Mouse (Mus musculus) stomach, embryonic 16.5 days (tissue): ENCODE measurements at regions not wholly inside any gene's neighbourhood (a gene's known extent, or its start where the extent isn't known, plus 50 kb on each side); places are given as distances from the start of the nearest gene placed in this dataset.

Experiments
- ATAC-seq: fragments of 200-750 bp; cut with Nextera tagmentation; 2 replicates; pipeline ENCODE4 v1.8.0; 2017; ENCODE audit warnings: moderate number of reproducible peaks, moderate TSS enrichment; ENCODE audit not compliant: insufficient read depth, low FRiP score
- H3K27ac ChIP-seq: fragments of 300-500 bp; sonication (generic); 2 replicates; pipeline ENCODE4 v1.5.1; 2014; ENCODE audit warnings: low read length
- H3K27me3 ChIP-seq: fragments of 300-500 bp; sonication (generic); 2 replicates; pipeline ENCODE4 v1.6.1; 2014; ENCODE audit warnings: low read length, control low read depth, mixed read lengths; ENCODE audit not compliant: control insufficient read depth, insufficient read depth
- H3K36me3 ChIP-seq: fragments of 300-500 bp; sonication (generic); 2 replicates; pipeline ENCODE4 v1.6.1; 2014; ENCODE audit warnings: low read length; ENCODE audit not compliant: control insufficient read depth, insufficient read depth
- H3K4me1 ChIP-seq: fragments of 300-500 bp; sonication (generic); 2 replicates; pipeline ENCODE4 v1.6.1; 2014; ENCODE audit warnings: low read length, control low read depth, mixed read lengths; ENCODE audit not compliant: control insufficient read depth, insufficient read depth
- H3K4me2 ChIP-seq: fragments of 300-500 bp; sonication (generic); 2 replicates; pipeline ENCODE4 v1.6.1; 2014; ENCODE audit warnings: low read depth, low read length, mixed read lengths
- H3K4me3 ChIP-seq: fragments of 300-500 bp; sonication (generic); replicated peaks from 2 replicates; pipeline ENCODE4 v1.5.1; 2014; ENCODE audit warnings: mild to moderate bottlenecking, low read length
- H3K9ac ChIP-seq: fragments of 300-500 bp; sonication (generic); 2 replicates; pipeline ENCODE4 v1.6.1; 2014; ENCODE audit warnings: low read length
- H3K9me3 ChIP-seq: fragments of 300-500 bp; sonication (generic); replicated peaks from 2 replicates; pipeline ENCODE4 v1.6.1; 2016; ENCODE audit warnings: low read length, control low read depth; ENCODE audit not compliant: control insufficient read depth
- WGBS: fragments of 180-500 bp; shearing (Covaris S2); extraction: QIAGEN DNeasy Blood & Tissue Kit; methylation state at CpG from one replicate; pipeline ENCODE4 v1.1.7; 2014; 5-methylcytosine and 5-hydroxymethylcytosine counted together

GRCm38 (mm10) chrX:11735516-11736170 is 408.0 kb downstream of the H2al1j start:
- peaks cover 5% of the 10 kb centered on the region; the same call in 1 of the 2 replicates for H3K27me3 ChIP-seq
- H3K4me2 ChIP-seq = no peak overlapping the region
- no peaks in the 10 kb centered on the region for H3K36me3 ChIP-seq
- 36% methylated on average over 17 of the region's 17 CpGs for WGBS
- no peaks in the 10 kb centered on the region for H3K9me3 ChIP-seq
- H3K4me3 ChIP-seq = no peak overlapping the region
- peak; percentile 67; the same call in 1 of the 2 replicates for ATAC-seq
- no peak overlapping the region for H3K9ac ChIP-seq
- H3K4me1 ChIP-seq = peaks cover 6% of the 10 kb centered on the region; the same call in 1 of the 2 replicates
- peak overlapping the region; percentile 43 for H3K27ac ChIP-seq

- H3K4me1 ChIP-seq = peaks cover 6% of the 10 kb centered on the region; the same call in 1 of the 2 replicates
- no peak for ATAC-seq
- H3K36me3 ChIP-seq = no peaks in the 10 kb centered on the region
- H3K4me3 ChIP-seq = no peak overlapping the region
- no peak overlapping the region for H3K27ac ChIP-seq
- no peaks in the 10 kb centered on the region for H3K9me3 ChIP-seq
- H3K27me3 ChIP-seq = peaks cover 5% of the 10 kb centered on the region; the same call in 1 of the 2 replicates
- H3K9ac ChIP-seq = no peak overlapping the region
- WGBS = 70% methylated on average over 3 of the region's 3 CpGs
- no peak overlapping the region for H3K4me2 ChIP-seq
These were observed 408.9 kb downstream of the H2al1j start for GRCm38 (mm10) chrX:11736481-11736880.

- H3K36me3 ChIP-seq = no peaks in the 10 kb centered on the region
- H3K9me3 ChIP-seq = peaks cover 4% of the 10 kb centered on the region; the same call in 1 of the 2 replicates
- ATAC-seq = no peak
- peaks cover 6% of the 10 kb centered on the region; the same call in 1 of the 2 replicates for H3K4me1 ChIP-seq
- no peak overlapping the region for H3K9ac ChIP-seq
- WGBS = 36% methylated on average over 7 of the region's 7 CpGs
- H3K27ac ChIP-seq = peak overlapping the region; percentile 55; the same call in 1 of the 2 replicates
- no peak overlapping the region for H3K4me2 ChIP-seq
- no peak overlapping the region for H3K4me3 ChIP-seq
- peaks cover 5% of the 10 kb centered on the region; the same call in 1 of the 2 replicates for H3K27me3 ChIP-seq
These were observed 411.9 kb downstream of the H2al1j start for GRCm38 (mm10) chrX:11739565-11739964.

GRCm38 (mm10) chrX:11745911-11746310 is 414.2 kb downstream of the Bcor start:
- Histone ChIP-seq H3K4me1 (no peaks in the 10 kb centered on the region), H3K27ac (no peak overlapping the region), H3K9me3 (peaks cover 4% of the 10 kb centered on the region; the same call in 1 of the 2 replicates), H3K36me3 (no peaks in the 10 kb centered on the region), H3K4me2 (no peak overlapping the region), H3K27me3 (no peaks in the 10 kb centered on the region; the same call in 1 of the 2 replicates), H3K9ac (no peak overlapping the region), H3K4me3 (no peak overlapping the region)
- ATAC-seq = no peak
- WGBS = 46% methylated on average over 3 of the region's 3 CpGs

GRCm38 (mm10) chrX:11747386-11748121 is 412.6 kb downstream of the Bcor start:
- no peak overlapping the region for H3K27ac ChIP-seq
- H3K27me3 ChIP-seq = no peaks in the 10 kb centered on the region; the same call in 1 of the 2 replicates
- H3K9ac ChIP-seq = no peak overlapping the region
- H3K4me1 ChIP-seq = no peaks in the 10 kb centered on the region
- no peaks in the 10 kb centered on the region for H3K36me3 ChIP-seq
- peaks cover 2% of the 10 kb centered on the region; the same call in 1 of the 2 replicates for H3K9me3 ChIP-seq
- H3K4me3 ChIP-seq = no peak overlapping the region
- H3K4me2 ChIP-seq = no peak overlapping the region
- ATAC-seq = no peak
- WGBS = 80% methylated on average over 4 of the region's 4 CpGs

- no peaks in the 10 kb centered on the region for H3K4me1 ChIP-seq
- no peak for ATAC-seq
- H3K36me3 ChIP-seq = no peaks in the 10 kb centered on the region
- H3K9ac ChIP-seq = no peak overlapping the region
- H3K27me3 ChIP-seq = no peaks in the 10 kb centered on the region; the same call in 1 of the 2 replicates
- no peak overlapping the region for H3K27ac ChIP-seq
- H3K4me3 ChIP-seq = no peak overlapping the region
- H3K9me3 ChIP-seq = no peaks in the 10 kb centered on the region
- 56% methylated on average over 4 of the region's 4 CpGs for WGBS
- no peak overlapping the region for H3K4me2 ChIP-seq
These were observed 411.9 kb downstream of the Bcor start for GRCm38 (mm10) chrX:11748278-11748677.

GRCm38 (mm10) chrX:11752513-11752912 is 407.6 kb downstream of the Bcor start:
- 76% methylated on average over 5 of the region's 5 CpGs for whole genome bisulfite sequencing
- H3K9ac ChIP-seq = no peak overlapping the region
- H3K4me2 ChIP-seq = no peak overlapping the region
- no peak overlapping the region for H3K27ac ChIP-seq
- no peaks in the 10 kb centered on the region for H3K36me3 ChIP-seq
- no peak for ATAC-seq
- H3K27me3 ChIP-seq = no peaks in the 10 kb centered on the region; the same call in 1 of the 2 replicates
- H3K4me3 ChIP-seq = no peak overlapping the region
- H3K4me1 ChIP-seq = no peaks in the 10 kb centered on the region
- H3K9me3 ChIP-seq = no peaks in the 10 kb centered on the region

GRCm38 (mm10) chrX:11752973-11753590 is 407.1 kb downstream of the Bcor start:
- H3K9ac ChIP-seq = no peak overlapping the region
- no peaks in the 10 kb centered on the region for H3K4me1 ChIP-seq
- no peaks in the 10 kb centered on the region for H3K9me3 ChIP-seq
- no peak overlapping the region for H3K4me3 ChIP-seq
- no peaks in the 10 kb centered on the region; the same call in 1 of the 2 replicates for H3K27me3 ChIP-seq
- no peaks in the 10 kb centered on the region for H3K36me3 ChIP-seq
- H3K27ac ChIP-seq = peak overlapping the region; percentile 60; the same call in 1 of the 2 replicates
- ATAC-seq = no peak; the same call in 1 of the 2 replicates
- WGBS = 19% methylated on average over 13 of the region's 13 CpGs
- H3K4me2 ChIP-seq = no peak overlapping the region

- Histone ChIP-seq H3K9ac (no peak overlapping the region), H3K4me2 (no peak overlapping the region), H3K4me3 (no peak overlapping the region), H3K9me3 (no peaks in the 10 kb centered on the region), H3K27ac (no peak overlapping the region), H3K36me3 (no peaks in the 10 kb centered on the region), H3K27me3 (no peaks in the 10 kb centered on the region), H3K4me1 (no peaks in the 10 kb centered on the region)
- ATAC-seq = no peak
- WGBS = 97% methylated on average over 2 of the region's 2 CpGs
These were observed 405.1 kb downstream of the Bcor start for GRCm38 (mm10) chrX:11755046-11755445.
